Mouse (Mus musculus): Measurements from ENCODE around the gene Tmem150c. TPM values are rescaled to one million over a fixed set of nuclear protein-coding genes. Genes with fewer than 3 reads are reported as not detected.

Gene Tmem150c
- total RNA-seq, 2 experiments from 2014 or later: 26.9 to 28.7 TPM

DNA sequence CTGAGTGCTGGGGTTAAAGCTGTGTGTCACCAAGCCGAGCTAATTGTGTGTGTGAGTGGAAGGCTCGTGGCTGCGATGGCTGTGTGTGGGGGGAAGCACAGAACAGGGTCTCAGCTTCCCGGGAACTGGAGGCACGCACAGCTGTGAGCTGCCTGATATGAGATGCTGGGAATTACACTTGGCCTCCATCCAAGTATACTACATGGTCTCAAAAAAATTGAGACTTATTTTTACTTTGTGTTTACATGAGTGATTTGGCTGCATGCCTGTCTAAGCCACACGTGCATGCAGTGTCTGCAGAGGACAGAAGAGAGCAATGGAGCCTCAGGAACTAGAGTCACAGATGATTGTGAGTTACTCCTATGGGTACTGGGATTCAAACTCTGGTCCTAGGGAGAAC, 129.5 kb downstream of the Tmem150c start:
- DNase-seq (ENCODE audit: low spot score in 2 of 2): no peak

Other genes with a start within 250 kb of the Tmem150c start
- gene Hnrnpd, start 180.9 kb downstream of the Tmem150c start, total RNA-seq (2021): 100 to 1,000 TPM; 340 to 341 TPM
- 1 to 10 TPM; 4.1 to 6.4 TPM for gene 4930524J08Rik, start 180.7 kb downstream of the Tmem150c start, total RNA-seq (2021)
- 100 to 1,000 TPM; 223 to 234 TPM for gene Hnrnpdl, start 120.1 kb downstream of the Tmem150c start, total RNA-seq (2021)
- 10 to 100 TPM; 41.5 to 42.1 TPM for gene Enoph1, start 119.8 kb downstream of the Tmem150c start, total RNA-seq (2021)

All from adrenal gland, postnatal 4 days (tissue).